Mouse (Mus musculus): Measurements from ENCODE around the gene Mocs2.

DNA sequence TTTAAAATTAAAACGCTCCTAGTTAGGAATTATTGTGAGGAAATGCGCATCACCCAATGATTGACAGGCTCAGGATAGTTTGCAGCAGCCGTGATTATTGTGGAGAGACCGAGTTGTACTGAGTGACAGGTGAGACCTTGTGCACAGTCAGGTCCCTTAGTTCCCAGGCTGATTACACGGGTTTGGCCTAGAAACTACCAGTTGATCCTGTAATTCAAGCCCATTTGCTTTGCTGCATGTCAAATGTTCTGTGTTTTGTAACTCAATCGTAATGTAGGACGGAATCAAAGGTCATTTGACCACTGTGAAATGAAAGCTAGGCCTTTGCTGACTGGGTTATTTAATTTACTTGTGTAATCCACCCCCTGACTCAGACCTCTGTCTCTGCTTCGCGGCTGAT is 477 bp downstream of the Mocs2 start:
- TF ChIP-seq CTCF (IDR thresholded peaks at IDR 0.05; ENCODE audit: low read depth) (no peak), EP300 (optimal IDR thresholded peaks at IDR 0.05) (no peak)
